13 mouse cellular contexts compared by ENCODE assay signal in the genomic region with DNA sequence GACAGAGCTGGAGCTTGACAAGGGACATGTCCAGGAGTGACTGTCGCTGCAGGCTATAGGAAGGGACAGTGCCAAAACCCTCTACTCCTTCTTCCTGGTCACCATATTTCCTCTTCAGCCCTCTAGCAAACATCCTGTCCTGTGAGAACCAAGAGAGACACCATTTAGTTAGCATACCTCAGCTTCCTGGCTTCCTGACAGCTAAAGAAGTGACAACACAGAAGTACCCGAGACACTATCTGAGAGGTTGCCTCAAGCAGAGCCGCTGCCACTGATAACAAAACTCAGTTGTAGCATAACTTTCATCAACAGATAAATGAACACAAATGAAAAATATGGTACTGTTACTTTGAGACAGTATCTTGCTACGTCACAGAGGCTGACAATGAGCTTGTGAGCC. TPM values are rescaled to one million over a fixed set of nuclear protein-coding genes. Genes with fewer than 3 reads are reported as not detected.
DNase-seq lines count a peak whose midpoint lies in the region; ATAC-seq and TF ChIP-seq lines count a peak whose summit lies in the region.
"Had no signal": no experiment of that assay in that cellular context is flagged by ENCODE, and none has a peak within 500 bp of the region (broad histone marks: within the 10 kb centered on the region; RNA-seq: fewer than 3 reads in every experiment).

No protein-coding gene starts in this region.

- peaks cover 64% of the 10 kb centered on the region for H3K79me2 ChIP-seq in MEL (ENCODE audit: control insufficient read depth, insufficient read depth, low read length, poor library complexity)

- no peak overlapping the region for H3K27ac ChIP-seq in limb, embryonic 12.5 days
- H3K27ac ChIP-seq in limb, embryonic 10.5 days: no peak overlapping the region
- H3K27ac ChIP-seq in MEL (ENCODE audit: control insufficient read depth, low read depth, low read length): no peak overlapping the region

- no peak for ATAC-seq in limb, embryonic 12.5 days (ENCODE audit: insufficient number of reproducible peaks, insufficient read depth, low FRiP score, low TSS enrichment, low read depth)
- peak; percentile 37; the same call in 1 of the 2 replicates for ATAC-seq in megakaryocyte progenitor cell, adult 5-6 weeks (replicated peaks; ENCODE audit: poor library complexity)
- ATAC-seq: intestine, embryonic 16.5 days had no signal

- DNase-seq in heart, adult 11 months: peak; percentile 90
- no peak for DNase-seq in heart, postnatal 4 days
- no peak for DNase-seq in limb, embryonic 10.5 days (ENCODE audit: low spot score)
- peak; percentile 61 for DNase-seq in MEL (ENCODE audit: low read depth, low spot score)
- no peak for DNase-seq in adrenal gland, adult 2 months
- DNase-seq in frontal cortex, postnatal 10 days (ENCODE audit: low spot score in 2 of 2): no peak
- DNase-seq: right cerebral cortex, postnatal 4 days had no signal

- peaks cover 36% of the 10 kb centered on the region for H3K4me1 ChIP-seq in limb, embryonic 12.5 days (replicated peaks)
- H3K4me1 ChIP-seq in limb, embryonic 10.5 days: peaks cover 17% of the 10 kb centered on the region
- peaks cover 21 to 36% of the 10 kb centered on the region in 2 experiments for H3K4me1 ChIP-seq in MEL (ENCODE audit: control insufficient read depth in 1 of 2, insufficient read depth in 2 of 2, low read length in 2 of 2)

- no peaks in the 10 kb centered on the region for H3K27me3 ChIP-seq in limb, embryonic 12.5 days
- no peaks in the 10 kb centered on the region for H3K27me3 ChIP-seq in limb, embryonic 10.5 days (ENCODE audit: low read depth, poor library complexity, severe bottlenecking)
- no peaks in the 10 kb centered on the region for H3K27me3 ChIP-seq in MEL (ENCODE audit: control insufficient read depth in 1 of 2, insufficient read depth in 2 of 2, low read length in 2 of 2)
- H3K27me3 ChIP-seq: stomach, embryonic 15.5 days had no signal

- no peak overlapping the region for H3K4me2 ChIP-seq in limb, embryonic 12.5 days
- H3K4me2 ChIP-seq: stomach, embryonic 15.5 days had no signal

- H3K9me3 ChIP-seq in limb, embryonic 12.5 days: no peaks in the 10 kb centered on the region
- no peaks in the 10 kb centered on the region for H3K9me3 ChIP-seq in limb, embryonic 10.5 days (replicated peaks)
- H3K9me3 ChIP-seq in MEL (replicated peaks; ENCODE audit: insufficient read depth, low read length): no peaks in the 10 kb centered on the region
- H3K9me3 ChIP-seq: stomach, embryonic 15.5 days had no signal

- no peak for TF ChIP-seq EP300 in MEL (IDR thresholded peaks at IDR 0.05; ENCODE audit: low read depth in 1 of 2, low read length in 2 of 2)

- H3K9ac ChIP-seq in limb, embryonic 12.5 days (replicated peaks): 0 out of 2 replicates have a peak overlapping the region, but pooled peaks have one; percentile 8
- no peak overlapping the region for H3K9ac ChIP-seq in MEL (ENCODE audit: control insufficient read depth, low read depth, low read length, poor library complexity, severe bottlenecking)
- H3K9ac ChIP-seq: stomach, embryonic 15.5 days had no signal

- TF ChIP-seq POLR2A in MEL (IDR thresholded peaks at IDR 0.05; ENCODE audit: control insufficient read depth in 1 of 2, insufficient read depth in 1 of 2, low read depth in 1 of 2, low read length in 2 of 2, poor library complexity in 1 of 2): no peak

- TF ChIP-seq CTCF in MEL (IDR thresholded peaks at IDR 0.05 in 2 of 3, conservative IDR thresholded peaks at IDR 0.05 in 1 of 3; ENCODE audit: control insufficient read depth in 1 of 3, insufficient read depth in 1 of 3, low read depth in 2 of 3, low read length in 3 of 3, poor library complexity in 1 of 3, severe bottlenecking in 1 of 3): no peak

- WGBS in limb, embryonic 12.5 days: 85% methylated on average over 4 of the region's 4 CpGs
- 91% methylated on average over 4 of the region's 4 CpGs for WGBS in limb, embryonic 10.5 days

- H3K36me3 ChIP-seq in limb, embryonic 12.5 days: peaks cover 94% of the 10 kb centered on the region
- H3K36me3 ChIP-seq in limb, embryonic 10.5 days: peaks cover 98% of the 10 kb centered on the region
- H3K36me3 ChIP-seq in MEL (ENCODE audit: control insufficient read depth in 1 of 2, insufficient read depth in 2 of 2, low read length in 2 of 2): peaks cover 51 to 58% of the 10 kb centered on the region in 2 experiments

- no peak for TF ChIP-seq RAD21 in MEL (IDR thresholded peaks at IDR 0.05; ENCODE audit: low read depth, low read length)

- H3K4me3 ChIP-seq in limb, embryonic 12.5 days (replicated peaks): no peak overlapping the region
- no peak overlapping the region for H3K4me3 ChIP-seq in limb, embryonic 10.5 days
- no peak overlapping the region for H3K4me3 ChIP-seq in MEL (ENCODE audit: control insufficient read depth in 1 of 2, insufficient read depth in 1 of 2, low read depth in 2 of 2, low read length in 2 of 2)
- H3K4me3 ChIP-seq: myocyte; stomach, embryonic 15.5 days had no signal

TF ChIP-seq in MEL, 35 proteins besides CTCF, POLR2A, EP300 and RAD21:
- TF ChIP-seq TAL1 (IDR thresholded peaks at IDR 0.05; ENCODE audit: low read length): no peak
- TF ChIP-seq TCF12 (IDR thresholded peaks at IDR 0.05; ENCODE audit: low read depth, low read length): no peak
- TF ChIP-seq POLR2AphosphoS5 (IDR thresholded peaks at IDR 0.05; ENCODE audit: borderline replicate concordance, low read depth, low read length): 0 out of 2 replicates have a peak, but pooled peaks have one; percentile 13

RNA-seq across cellular contexts. Expression of gene Cdca4, which starts 7.2 kb away (rescaled TPM):
- 10 to 100 TPM; 25.8 to 26.8 TPM for total RNA-seq in heart, postnatal 4 days (2021)
- polyA plus RNA-seq in limb, embryonic 12.5 days (2016; fragmentation: Nextera tagmentation; extraction: Ambion mirVana): 166 TPM in 2 replicates
- polyA plus RNA-seq in limb, embryonic 10.5 days (2016; fragmentation: Nextera tagmentation; extraction: Ambion mirVana): 204 and 206 TPM in 2 replicates
- 245 and 279 TPM in 2 replicates for total RNA-seq in MEL (2012; rRNA removed)
- polyA plus RNA-seq in MEL (2012; ENCODE audit: insufficient read depth in 1 of 2, insufficient read length in 2 of 2, low read depth in 1 of 2, low replicate concordance in 2 of 2, missing spikeins in 1 of 2): 100 to 1,000 TPM in 1 of 2 experiments, not detected in 1; 274 TPM
- total RNA-seq in megakaryocyte progenitor cell, adult 5-6 weeks (2015): 64.3 and 68.9 TPM in 2 replicates
- 56.8 and 63.6 TPM in 2 replicates for total RNA-seq in megakaryocyte progenitor cell, adult 5-6 weeks (2017)
- total RNA-seq in adrenal gland, adult 2 months (2021): 10 to 100 TPM; 11.0 to 13.0 TPM
- 8.1 and 9.4 TPM in 2 replicates for polyA plus RNA-seq in adrenal gland, adult 2 months (2012; rRNA removed)

RNA-seq across cellular contexts. Expression of gene Clba1, which starts 13.2 kb away (rescaled TPM):
- 1 to 10 TPM; 4.5 to 6.0 TPM for total RNA-seq in heart, postnatal 4 days (2021)
- 9.2 and 9.3 TPM in 2 replicates for polyA plus RNA-seq in limb, embryonic 12.5 days (2016; fragmentation: Nextera tagmentation; extraction: Ambion mirVana)
- 7.9 and 8.4 TPM in 2 replicates for polyA plus RNA-seq in limb, embryonic 10.5 days (2016; fragmentation: Nextera tagmentation; extraction: Ambion mirVana)
- total RNA-seq in MEL (2012; rRNA removed): 11.2 and 15.2 TPM in 2 replicates
- 10 to 100 TPM in 1 of 2 experiments, not detected in 1; 21.4 TPM for polyA plus RNA-seq in MEL (2012; ENCODE audit: insufficient read depth in 1 of 2, insufficient read length in 2 of 2, low read depth in 1 of 2, low replicate concordance in 2 of 2, missing spikeins in 1 of 2)
- total RNA-seq in megakaryocyte progenitor cell, adult 5-6 weeks (2015): 0.39 and 0.52 TPM in 2 replicates
- 0.87 and 1.0 TPM in 2 replicates for total RNA-seq in megakaryocyte progenitor cell, adult 5-6 weeks (2017)
- total RNA-seq in adrenal gland, adult 2 months (2021): 10 to 100 TPM in 1 of 2 experiments, 1 to 10 TPM in 1; 4.1 to 14.3 TPM
- 10.2 and 12.4 TPM in 2 replicates for polyA plus RNA-seq in adrenal gland, adult 2 months (2012; rRNA removed)

RNA-seq across cellular contexts. Expression of gene Ahnak2, which starts 19.5 kb away (rescaled TPM):
- 10 to 100 TPM; 13.5 to 16.8 TPM for total RNA-seq in heart, postnatal 4 days (2021)
- 0.23 and 0.26 TPM in 2 replicates for polyA plus RNA-seq in limb, embryonic 12.5 days (2016; fragmentation: Nextera tagmentation; extraction: Ambion mirVana)
- polyA plus RNA-seq in limb, embryonic 10.5 days (2016; fragmentation: Nextera tagmentation; extraction: Ambion mirVana): 0.15 and 0.18 TPM in 2 replicates
- 1.2 and 2.6 TPM in 2 replicates for total RNA-seq in MEL (2012; rRNA removed)
- 10 to 100 TPM in 1 of 2 experiments, not detected in 1; 11.4 TPM for polyA plus RNA-seq in MEL (2012; ENCODE audit: insufficient read depth in 1 of 2, insufficient read length in 2 of 2, low read depth in 1 of 2, low replicate concordance in 2 of 2, missing spikeins in 1 of 2)
- not detected in 2 replicates for total RNA-seq in megakaryocyte progenitor cell, adult 5-6 weeks (2015)
- total RNA-seq in megakaryocyte progenitor cell, adult 5-6 weeks (2017): not detected in 2 replicates
- 10 to 100 TPM in 1 of 2 experiments, 1 to 10 TPM in 1; 3.6 to 10.0 TPM for total RNA-seq in adrenal gland, adult 2 months (2021)
- 1.7 and 2.2 TPM in 2 replicates for polyA plus RNA-seq in adrenal gland, adult 2 months (2012; rRNA removed)

RNA-seq across cellular contexts. Expression of gene Gpr132, which starts 46.1 kb away (rescaled TPM):
- total RNA-seq in heart, postnatal 4 days (2021): under 1 TPM; 0.16 to 0.17 TPM
- polyA plus RNA-seq in limb, embryonic 12.5 days (2016; fragmentation: Nextera tagmentation; extraction: Ambion mirVana): 0.08 TPM in 1 of 2 replicates, not detected in the other
- 0.11 TPM in 1 of 2 replicates, not detected in the other for polyA plus RNA-seq in limb, embryonic 10.5 days (2016; fragmentation: Nextera tagmentation; extraction: Ambion mirVana)
- total RNA-seq in MEL (2012; rRNA removed): 6.5 and 6.8 TPM in 2 replicates
- polyA plus RNA-seq in MEL (2012; ENCODE audit: insufficient read depth in 1 of 2, insufficient read length in 2 of 2, low read depth in 1 of 2, low replicate concordance in 2 of 2, missing spikeins in 1 of 2): 1 to 10 TPM in 1 of 2 experiments, not detected in 1; 5.4 TPM
- total RNA-seq in megakaryocyte progenitor cell, adult 5-6 weeks (2015): 11.4 and 14.1 TPM in 2 replicates
- 5.7 and 6.1 TPM in 2 replicates for total RNA-seq in megakaryocyte progenitor cell, adult 5-6 weeks (2017)
- total RNA-seq in adrenal gland, adult 2 months (2021): under 1 TPM; 0.26 to 0.59 TPM
- 1.3 TPM in 2 replicates for polyA plus RNA-seq in adrenal gland, adult 2 months (2012; rRNA removed)
- polyA plus RNA-seq: hindbrain, embryonic 11.5 days had no signal

Comparison
In these comparisons a context has a peak if more than half of its experiments do, and no peak if none do; other contexts are left out.
1. DNase-seq: peak in heart, adult 11 months (single experiment) and MEL (single experiment); none in heart, postnatal 4 days (single experiment), limb, embryonic 10.5 days (single experiment), adrenal gland, adult 2 months (single experiment) and frontal cortex, postnatal 10 days (0 of 2).